Mouse (Mus musculus) cerebellum, postnatal 14 days (tissue): ENCODE measurements around the gene Lrguk.

ENCODE experiments used
- DNase-seq, 2 experiments: peaks; one replicate each; pipeline ENCODE4 v3.0.0; 2021; ENCODE audit warnings: mixed read lengths in 2 of 2

The Lrguk gene

DNA sequence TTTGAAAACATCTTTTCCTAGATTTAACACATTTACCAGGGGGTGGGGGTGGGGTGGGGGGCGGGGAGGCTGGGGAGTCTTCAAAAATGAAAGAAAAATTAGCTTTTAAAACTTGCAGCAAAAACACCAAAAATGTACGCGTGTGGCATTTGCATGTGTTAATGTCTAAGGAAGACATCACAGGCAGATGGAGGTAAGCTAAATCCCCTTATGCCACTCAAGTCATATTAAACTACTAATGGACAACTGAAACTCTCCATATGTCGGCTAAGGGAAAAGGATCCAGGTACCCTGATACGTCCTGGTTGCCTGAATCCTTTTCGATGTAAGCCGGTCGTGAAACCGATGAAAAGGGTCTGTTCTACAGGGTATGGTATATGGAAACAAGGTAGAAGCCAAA is 119.8 kb downstream of the Lrguk start:
- DNase-seq, result no peak

DNA sequence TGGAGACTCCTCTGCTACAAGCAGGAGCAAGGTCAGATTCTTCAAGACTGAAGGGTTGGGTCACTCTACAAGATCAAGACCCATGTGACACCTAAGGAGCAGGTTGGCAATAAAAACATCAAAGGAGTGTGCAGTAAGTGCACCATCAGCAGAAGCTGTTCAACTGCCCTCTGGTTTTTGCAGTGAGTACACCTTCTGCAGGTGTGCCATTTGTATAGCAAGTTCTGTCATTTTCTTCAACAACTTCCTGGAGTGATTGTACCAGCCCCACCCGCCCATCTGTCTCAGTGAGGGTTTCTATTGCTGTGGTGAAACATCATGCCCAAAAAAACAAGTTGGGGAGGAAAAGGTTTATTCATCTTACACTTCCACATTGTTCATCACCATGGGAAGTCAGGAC is 120.6 kb downstream of the Lrguk start:
- no peak for DNase-seq

- no peak for DNase-seq
These were observed 124.1 kb downstream of the Lrguk start for GRCm38 (mm10) chr6:34153069-34154052.

GRCm38 (mm10) chr6:34154202-34154601 is 125.0 kb downstream of the Lrguk start:
- DNase-seq, result peak; percentile 21 to 26

GRCm38 (mm10) chr6:34155137-34155804 is 126.0 kb downstream of the Lrguk start:
- no peak for DNase-seq

DNA sequence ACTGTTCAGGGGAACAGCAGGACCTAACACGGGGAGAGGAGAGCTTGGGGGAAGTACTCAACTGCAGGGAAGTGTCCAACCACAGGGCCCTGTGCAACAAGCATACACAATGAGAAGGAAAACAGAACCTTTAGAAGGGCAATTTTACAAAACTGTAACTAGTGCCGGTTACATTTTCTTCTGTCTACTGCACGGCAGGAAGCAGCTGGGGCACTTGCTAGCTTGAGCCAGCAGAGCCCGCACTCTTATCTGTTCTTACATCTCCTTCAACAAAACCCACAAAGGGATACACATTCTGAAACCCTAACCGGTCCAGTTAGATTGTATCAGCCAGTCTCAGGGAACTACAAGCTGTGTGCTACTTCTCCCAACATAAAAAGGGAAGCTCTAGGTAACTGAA is 126.8 kb downstream of the Lrguk start:
- DNase-seq, result no peak

GRCm38 (mm10) chr6:34156841-34157748 is 127.8 kb downstream of the Lrguk start:
- DNase-seq, result no peak

- DNase-seq, result no peak
These were observed 131.0 kb downstream of the Lrguk start for GRCm38 (mm10) chr6:34159998-34160815.

- DNase-seq, result no peak
These were observed 131.6 kb downstream of the Lrguk start for GRCm38 (mm10) chr6:34160816-34161310.

- DNase-seq, result no peak
These were observed 132.3 kb downstream of the Lrguk start for GRCm38 (mm10) chr6:34161511-34161910.

DNA sequence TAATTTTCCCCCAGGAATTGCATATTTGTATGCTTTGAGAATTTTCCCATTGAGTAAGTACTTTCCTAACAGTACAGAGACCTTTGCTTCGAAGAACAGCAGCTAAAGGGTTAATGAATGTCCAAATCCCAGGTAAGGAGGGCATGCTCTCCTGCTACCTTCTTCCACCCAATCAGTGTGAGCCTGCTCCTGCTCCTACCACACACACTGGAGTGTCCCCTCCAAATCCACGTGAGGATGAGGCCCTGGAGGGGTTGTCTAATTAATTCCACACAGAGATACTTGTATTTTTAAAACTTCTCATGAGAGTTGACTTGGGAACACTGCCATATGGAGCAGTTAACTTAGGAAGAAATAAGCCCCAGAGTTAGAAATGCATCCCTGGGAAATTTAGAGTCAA is 133.4 kb downstream of the Lrguk start:
- DNase-seq, result no peak

DNA sequence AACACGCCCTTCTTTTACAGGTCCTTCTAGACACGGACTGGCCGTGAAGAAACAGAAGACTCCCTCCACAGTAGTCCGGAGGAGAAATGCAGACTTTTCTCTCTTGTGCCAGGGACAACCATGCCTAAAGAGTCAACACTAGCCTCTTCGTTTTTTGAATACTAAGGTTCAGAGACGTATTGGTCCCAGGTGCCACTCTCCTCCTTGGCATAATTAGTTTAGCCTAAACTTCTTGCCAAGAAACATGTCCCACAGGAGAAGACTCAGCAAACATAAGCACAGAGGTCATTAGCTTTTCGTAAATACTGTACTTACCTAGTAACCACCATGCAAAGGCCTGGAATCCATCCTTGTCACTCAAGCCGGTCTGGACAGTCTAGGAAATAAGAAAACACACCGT is 133.8 kb downstream of the Lrguk start:
- DNase-seq, result no peak

DNA sequence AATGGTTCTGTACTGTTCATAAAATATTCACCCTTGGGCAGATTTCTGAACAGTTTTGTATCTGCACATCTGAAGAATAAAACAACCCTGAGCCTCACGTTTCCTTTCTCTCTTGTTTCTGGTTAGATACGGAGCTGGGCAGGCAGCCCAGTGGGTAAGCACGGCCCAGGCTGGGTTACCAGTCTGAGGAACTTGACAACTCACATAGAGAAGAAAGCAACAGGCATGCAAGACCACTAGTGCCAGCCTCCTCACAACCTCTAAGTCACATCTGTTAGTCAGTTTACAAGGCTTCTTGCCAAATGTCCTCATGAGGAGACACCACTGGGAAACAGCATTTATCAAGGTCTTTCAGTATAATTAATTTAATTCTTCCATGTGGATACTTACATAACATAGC is 139.6 kb downstream of the Lrguk start:
- no peak for DNase-seq

DNA sequence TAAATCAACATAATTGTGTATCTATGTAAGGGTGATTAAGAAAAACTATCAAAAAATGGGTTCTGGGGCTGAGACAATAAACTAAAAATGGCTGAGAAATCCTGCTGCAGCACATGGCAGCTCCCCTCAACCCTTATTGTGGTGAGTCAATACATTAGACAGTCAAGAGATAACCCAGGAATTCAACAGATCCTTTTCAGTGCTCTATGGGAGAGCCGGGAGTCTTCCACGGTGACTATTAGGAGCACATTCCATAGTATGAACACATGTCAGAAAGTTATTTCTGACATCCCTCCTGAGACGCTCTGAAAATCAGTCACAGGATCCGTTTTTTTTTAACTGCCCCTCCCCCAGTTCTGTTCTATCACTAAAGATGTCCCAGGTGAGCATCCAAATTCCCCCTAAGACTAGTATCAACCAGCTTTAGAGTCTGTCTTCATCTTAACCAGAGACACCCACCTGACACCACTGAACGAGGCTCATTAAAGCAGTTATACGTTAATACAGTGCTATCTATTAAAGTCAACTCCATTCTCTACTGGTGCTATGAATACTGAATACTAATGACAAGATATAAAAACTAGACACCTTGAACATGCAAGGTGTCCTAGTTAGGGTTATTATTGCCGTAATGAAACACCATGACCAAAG is 141.7 kb downstream of the Lrguk start:
- no peak for DNase-seq

- DNase-seq, result no peak
These were observed 142.7 kb downstream of the Lrguk start for GRCm38 (mm10) chr6:34171748-34172457.

DNA sequence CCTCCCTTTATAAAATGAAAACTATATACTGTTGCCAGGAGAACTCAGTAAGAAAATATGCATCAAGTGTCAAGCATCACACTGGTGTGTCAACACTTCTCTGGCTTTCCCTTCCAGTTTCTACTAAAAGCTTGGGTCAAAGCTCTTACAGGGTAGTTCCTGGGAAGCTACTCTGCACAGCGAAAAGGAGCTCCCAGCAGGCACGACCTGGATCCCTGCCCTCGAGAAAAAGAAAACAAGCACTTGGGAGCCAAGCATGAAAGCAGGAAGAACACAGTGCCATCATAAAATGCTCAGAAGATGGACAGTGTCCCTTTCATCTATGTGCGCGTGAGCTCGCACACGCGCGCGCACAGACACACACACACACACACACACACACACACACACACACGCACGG is 144.0 kb downstream of the Lrguk start:
- no peak for DNase-seq

DNA sequence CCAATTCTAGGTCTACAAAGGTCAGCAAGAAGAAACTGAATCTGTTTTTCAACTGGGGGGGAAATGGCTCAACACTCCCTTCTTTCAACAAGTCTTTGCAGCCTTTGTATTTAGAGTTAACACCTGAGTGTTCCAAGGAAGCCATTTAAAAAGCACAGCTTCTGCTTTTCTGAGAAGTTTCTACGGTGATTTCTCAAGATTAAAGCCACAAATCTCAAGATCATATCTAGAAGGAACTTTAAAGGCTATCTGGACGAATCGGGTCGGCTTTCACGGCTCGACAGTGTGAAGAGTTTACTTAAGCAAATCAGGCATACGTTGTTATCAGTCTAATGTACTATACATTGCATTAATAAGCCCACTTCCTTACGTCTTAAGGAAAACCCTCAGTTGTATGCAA is 145.5 kb downstream of the Lrguk start:
- no peak for DNase-seq

- DNase-seq, result peak in 1 of 2 experiments; percentile 60
These were observed 147.0 kb downstream of the Lrguk start for GRCm38 (mm10) chr6:34176111-34176863.

- DNase-seq, result peak; percentile 94
These were observed 147.6 kb downstream of the Lrguk start, which contains the start of gene Slc35b4 for GRCm38 (mm10) chr6:34176864-34177247. Gene Slc35b4 (minus strand): TSS chr6:34177111.

DNA sequence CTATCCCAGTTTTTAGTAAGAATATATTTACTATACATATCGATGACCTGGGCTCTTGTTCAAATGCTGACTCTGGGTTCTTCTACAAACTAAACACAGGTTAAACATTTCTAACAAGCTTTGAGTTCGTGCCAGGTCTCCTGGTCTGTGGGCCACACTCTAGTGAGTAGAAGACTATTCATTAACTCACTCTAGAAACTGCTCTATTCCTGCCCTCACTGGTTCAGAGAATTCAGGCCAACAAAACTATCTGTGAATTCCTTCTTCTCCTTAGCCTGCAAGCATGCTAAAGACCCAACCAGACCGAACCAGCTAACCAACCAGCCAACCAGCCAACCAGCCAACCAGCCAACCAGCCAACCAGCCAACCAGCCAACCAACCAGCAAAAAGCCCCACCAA is 149.8 kb downstream of the Lrguk start:
- DNase-seq, result no peak
